Mouse (Mus musculus): Measurements from ENCODE around the gene Wdr66. TPM values are rescaled to one million over a fixed set of nuclear protein-coding genes. Genes with fewer than 3 reads are reported as not detected.
A peak's percentile ranks its signal among the peaks of the same experiment; 100 is the strongest.

Wdr66 gene
- polyA plus RNA-seq, 1 experiment: 1.3 TPM

DNA sequence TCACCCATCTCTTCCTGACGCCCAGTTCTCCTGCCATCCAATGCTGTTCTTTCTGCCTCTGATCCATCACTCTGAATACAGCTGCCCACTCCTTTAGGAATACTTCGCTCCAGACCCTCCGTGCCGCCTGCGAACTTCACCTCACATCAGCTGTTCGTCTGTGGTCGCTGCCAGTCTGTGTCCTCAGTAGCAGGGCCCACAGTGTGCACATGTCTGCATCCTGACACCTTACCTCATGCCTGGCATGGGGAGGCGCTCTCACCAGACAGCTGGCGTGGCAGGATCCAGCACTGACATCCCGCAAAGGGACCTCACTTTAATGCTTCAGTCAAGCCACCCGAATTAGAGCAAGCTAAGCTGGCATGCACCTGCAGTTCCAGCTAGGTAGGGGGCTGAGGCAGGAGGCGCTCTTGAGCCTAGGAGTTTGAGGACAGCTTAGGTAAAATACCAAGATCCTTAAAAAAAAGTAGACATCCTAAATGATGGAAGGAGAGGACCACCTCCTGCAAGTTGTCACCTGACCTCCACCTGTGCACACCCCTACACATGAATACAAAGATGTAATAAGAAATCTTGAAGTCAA, 44.4 kb downstream of the Wdr66 start:
- 66% methylated on average over 12 of the region's 12 CpGs for WGBS
- no peaks in the 10 kb centered on the region for H3K27me3 ChIP-seq (ENCODE audit: control insufficient read depth, insufficient read depth, low read length)

DNA sequence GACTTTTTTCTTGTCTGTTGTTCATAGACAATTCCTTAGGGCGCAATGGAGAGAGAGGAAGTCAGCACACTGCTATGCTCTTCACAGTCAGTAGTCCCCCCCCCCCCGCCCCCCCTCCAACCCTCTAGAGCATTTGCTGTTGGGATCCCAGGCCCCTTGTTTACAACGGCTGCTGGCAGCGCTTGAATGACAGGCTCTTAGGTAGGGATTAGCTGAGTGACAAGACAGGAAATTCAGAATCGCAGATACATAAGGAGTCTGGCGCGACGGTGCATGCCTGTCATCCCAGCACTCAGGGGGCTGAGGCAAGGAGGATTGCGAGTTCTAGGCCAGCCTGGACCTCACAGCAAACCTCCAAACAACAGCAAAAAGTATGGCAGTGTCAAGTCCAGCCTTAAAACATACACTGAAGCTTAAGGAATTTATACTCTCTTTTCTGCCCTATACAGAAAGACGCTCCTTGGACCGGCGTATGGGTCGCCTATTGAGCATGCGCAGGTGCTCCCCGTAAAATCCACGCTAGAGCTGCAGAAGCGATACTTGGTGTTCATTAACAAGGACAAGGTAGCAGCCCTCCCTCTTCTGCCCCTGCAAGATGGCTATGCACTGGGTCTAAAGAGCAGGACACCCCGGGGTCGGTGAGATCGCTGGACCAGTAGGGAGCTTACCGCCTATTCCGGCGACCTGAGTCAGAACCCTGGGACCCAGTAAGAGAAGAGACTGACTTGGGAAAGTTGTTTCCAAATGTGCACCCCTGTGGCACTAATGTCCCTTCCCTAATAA, 45.3 kb downstream of the Wdr66 start:
- TF ChIP-seq CTCF (IDR thresholded peaks at IDR 0.05; ENCODE audit: borderline replicate concordance, insufficient read depth, low read depth, low read length) (no peak), POLR2A (IDR thresholded peaks at IDR 0.05; ENCODE audit: borderline replicate concordance, insufficient read depth, low read length) (no peak)
- Histone ChIP-seq H3K27me3 (ENCODE audit: control insufficient read depth, insufficient read depth, low read length) (no peaks in the 10 kb centered on the region), H3K27ac (ENCODE audit: insufficient read depth, low read length) (no peak overlapping the region), H3K4me3 (replicated peaks; ENCODE audit: insufficient read depth, low read depth, low read length) (no peak overlapping the region), H3K4me1 (ENCODE audit: control insufficient read depth, insufficient read depth, low read length) (peaks cover 9% of the 10 kb centered on the region)
- WGBS: 81% methylated on average over 23 of the region's 23 CpGs
- DNase-seq: no peak

More for the DNA sequence above, 44.4 kb downstream of the Wdr66 start:
- DNase-seq: no peak
- TF ChIP-seq CTCF (IDR thresholded peaks at IDR 0.05; ENCODE audit: borderline replicate concordance, insufficient read depth, low read depth, low read length) (no peak), POLR2A (IDR thresholded peaks at IDR 0.05; ENCODE audit: borderline replicate concordance, insufficient read depth, low read length) (no peak)
- H3K4me1 ChIP-seq (ENCODE audit: control insufficient read depth, insufficient read depth, low read length): peaks cover 4% of the 10 kb centered on the region; the same call in 1 of the 2 replicates
- no peak overlapping the region for H3K4me3 ChIP-seq (replicated peaks; ENCODE audit: insufficient read depth, low read depth, low read length)
- no peak overlapping the region for H3K27ac ChIP-seq (ENCODE audit: insufficient read depth, low read length)

DNA sequence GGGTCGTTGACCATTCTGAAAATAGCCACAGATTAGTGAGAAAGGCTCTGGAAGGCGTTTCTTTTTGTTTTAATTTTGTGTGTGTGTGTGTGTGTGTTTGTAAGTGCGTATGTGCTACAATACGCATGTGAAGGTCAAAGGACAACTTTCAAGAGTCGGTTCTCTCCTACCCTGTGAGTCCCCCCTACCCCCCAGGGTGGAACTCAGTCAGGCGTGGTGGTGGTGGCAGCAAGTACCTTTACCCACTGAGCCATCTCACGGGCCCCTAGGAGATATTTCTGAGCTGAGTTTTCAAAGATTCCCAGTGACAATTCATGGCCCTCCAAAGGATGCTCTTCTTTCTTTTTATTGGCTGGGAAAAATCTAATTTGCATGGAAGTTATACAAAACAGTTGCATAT, 45.9 kb downstream of the Wdr66 start:
- Histone ChIP-seq H3K4me1 (ENCODE audit: control insufficient read depth, insufficient read depth, low read length) (peaks cover 11% of the 10 kb centered on the region), H3K27me3 (ENCODE audit: control insufficient read depth, insufficient read depth, low read length) (no peaks in the 10 kb centered on the region), H3K27ac (ENCODE audit: insufficient read depth, low read length) (no peak overlapping the region), H3K4me3 (replicated peaks; ENCODE audit: insufficient read depth, low read depth, low read length) (no peak overlapping the region)
- TF ChIP-seq POLR2A (IDR thresholded peaks at IDR 0.05; ENCODE audit: borderline replicate concordance, insufficient read depth, low read length) (no peak), CTCF (IDR thresholded peaks at IDR 0.05; ENCODE audit: borderline replicate concordance, insufficient read depth, low read depth, low read length) (no peak)
- WGBS: 82% methylated on average over 7 of the region's 7 CpGs
- no peak for DNase-seq

DNA sequence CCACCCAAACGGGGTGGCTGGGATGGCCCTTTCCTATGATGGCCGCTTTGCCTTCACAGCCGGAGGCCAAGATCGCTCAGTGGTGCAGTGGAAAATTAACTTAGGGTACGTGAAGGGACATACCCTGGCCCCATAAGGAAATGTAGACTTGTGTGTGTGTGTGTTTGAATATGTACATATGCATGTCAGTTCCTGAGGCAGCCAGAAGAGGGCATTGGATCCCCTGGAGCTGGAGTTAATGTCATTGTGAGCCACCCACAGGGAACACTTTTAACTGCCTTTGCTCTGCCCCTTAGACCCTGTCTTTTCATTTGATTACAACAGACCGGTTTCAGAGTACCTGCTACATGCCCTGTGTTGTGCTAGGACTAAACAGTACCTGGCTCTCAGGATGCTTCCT, 46.6 kb downstream of the Wdr66 start:
- DNase-seq: no peak
- TF ChIP-seq POLR2A (IDR thresholded peaks at IDR 0.05; ENCODE audit: borderline replicate concordance, insufficient read depth, low read length) (no peak), CTCF (IDR thresholded peaks at IDR 0.05; ENCODE audit: borderline replicate concordance, insufficient read depth, low read depth, low read length) (no peak)
- 96% methylated on average over 6 of the region's 6 CpGs for WGBS

DNA sequence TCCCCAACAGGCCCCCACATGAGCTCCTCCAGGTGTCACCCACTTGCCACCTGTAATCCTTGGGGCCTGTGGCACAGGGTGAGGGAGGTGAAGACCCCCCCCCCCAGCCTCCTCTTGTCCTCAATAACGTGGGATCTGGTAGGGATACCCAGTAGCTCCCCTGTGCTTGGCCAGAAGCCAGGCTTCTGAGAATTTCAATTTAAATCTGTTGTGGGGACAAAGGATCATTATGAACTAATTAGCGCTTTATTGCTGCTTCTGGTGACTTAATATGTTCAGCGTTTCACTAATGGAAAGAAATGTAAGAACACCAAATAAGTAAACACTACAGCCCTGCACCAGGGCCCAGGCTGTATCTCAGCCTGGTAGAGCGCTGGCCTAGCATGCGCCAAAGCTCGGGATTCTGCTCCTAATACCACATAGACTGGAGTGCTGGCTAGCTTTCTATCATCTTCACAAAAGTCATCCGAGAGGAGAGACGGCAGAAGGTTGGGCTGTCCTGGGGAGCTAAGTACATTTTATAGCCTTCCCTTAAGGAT, 48.7 kb downstream of the Wdr66 start:
- H3K4me1 ChIP-seq (ENCODE audit: control insufficient read depth, insufficient read depth, low read length): peaks cover 11% of the 10 kb centered on the region
- no peak for DNase-seq
- no peak overlapping the region for H3K4me3 ChIP-seq (replicated peaks; ENCODE audit: insufficient read depth, low read depth, low read length)
- no peak overlapping the region for H3K27ac ChIP-seq (ENCODE audit: insufficient read depth, low read length)
- no peak for TF ChIP-seq CTCF (IDR thresholded peaks at IDR 0.05; ENCODE audit: borderline replicate concordance, insufficient read depth, low read depth, low read length)
- TF ChIP-seq POLR2A (IDR thresholded peaks at IDR 0.05; ENCODE audit: borderline replicate concordance, insufficient read depth, low read length): no peak
- 70% methylated on average over 8 of the region's 8 CpGs for WGBS
- H3K27me3 ChIP-seq (ENCODE audit: control insufficient read depth, insufficient read depth, low read length): no peaks in the 10 kb centered on the region

More for the DNA sequence above, 46.6 kb downstream of the Wdr66 start:
- Histone ChIP-seq H3K4me3 (replicated peaks; ENCODE audit: insufficient read depth, low read depth, low read length) (no peak overlapping the region), H3K4me1 (ENCODE audit: control insufficient read depth, insufficient read depth, low read length) (peaks cover 11% of the 10 kb centered on the region), H3K27me3 (ENCODE audit: control insufficient read depth, insufficient read depth, low read length) (no peaks in the 10 kb centered on the region), H3K27ac (ENCODE audit: insufficient read depth, low read length) (no peak overlapping the region)

DNA sequence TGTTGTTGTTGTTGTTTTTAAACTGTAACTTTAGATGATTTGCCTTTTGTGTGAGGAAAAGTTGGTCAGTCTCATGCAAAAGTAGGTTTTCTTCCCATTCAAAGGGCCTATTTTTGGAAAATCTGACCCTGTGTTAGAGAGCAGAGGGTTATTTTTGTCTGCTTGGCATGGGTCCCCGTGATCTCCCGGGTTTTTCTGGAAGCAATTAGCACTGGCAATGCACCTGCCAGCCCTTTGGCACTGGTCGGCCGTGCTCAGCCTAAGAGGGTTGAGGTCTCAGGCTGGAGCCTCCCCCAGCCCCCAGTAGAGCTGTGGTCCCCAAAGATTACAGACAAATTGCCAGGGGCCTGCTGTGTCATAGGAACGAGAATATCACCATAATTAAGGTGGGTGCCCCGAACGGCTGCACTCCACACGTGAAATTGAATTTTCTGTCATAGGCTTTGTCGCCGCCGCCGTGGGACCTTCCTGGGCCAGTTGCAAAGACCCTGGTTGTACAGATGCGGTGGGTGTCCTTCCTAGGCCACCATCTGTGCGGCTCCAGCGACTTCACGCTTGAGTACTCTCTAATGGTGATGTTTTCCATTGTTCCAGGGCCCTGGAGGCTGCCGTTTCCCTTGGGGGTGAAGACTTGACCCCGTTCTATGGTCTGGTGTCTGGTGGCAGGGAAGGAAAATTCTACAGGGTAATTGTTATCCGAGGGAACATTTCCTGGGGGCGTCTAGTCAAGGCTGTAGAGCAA, 50.0 kb downstream of the Wdr66 start:
- Histone ChIP-seq H3K27me3 (ENCODE audit: control insufficient read depth, insufficient read depth, low read length) (no peaks in the 10 kb centered on the region), H3K4me3 (replicated peaks; ENCODE audit: insufficient read depth, low read depth, low read length) (no peak overlapping the region), H3K4me1 (ENCODE audit: control insufficient read depth, insufficient read depth, low read length) (peaks cover 11% of the 10 kb centered on the region), H3K27ac (ENCODE audit: insufficient read depth, low read length) (no peak overlapping the region)
- TF ChIP-seq POLR2A (IDR thresholded peaks at IDR 0.05; ENCODE audit: borderline replicate concordance, insufficient read depth, low read length) (no peak), CTCF (IDR thresholded peaks at IDR 0.05; ENCODE audit: borderline replicate concordance, insufficient read depth, low read depth, low read length) (no peak)
- DNase-seq: peak; percentile 72 to 81
- WGBS: 18% methylated on average over 20 of the region's 20 CpGs

DNA sequence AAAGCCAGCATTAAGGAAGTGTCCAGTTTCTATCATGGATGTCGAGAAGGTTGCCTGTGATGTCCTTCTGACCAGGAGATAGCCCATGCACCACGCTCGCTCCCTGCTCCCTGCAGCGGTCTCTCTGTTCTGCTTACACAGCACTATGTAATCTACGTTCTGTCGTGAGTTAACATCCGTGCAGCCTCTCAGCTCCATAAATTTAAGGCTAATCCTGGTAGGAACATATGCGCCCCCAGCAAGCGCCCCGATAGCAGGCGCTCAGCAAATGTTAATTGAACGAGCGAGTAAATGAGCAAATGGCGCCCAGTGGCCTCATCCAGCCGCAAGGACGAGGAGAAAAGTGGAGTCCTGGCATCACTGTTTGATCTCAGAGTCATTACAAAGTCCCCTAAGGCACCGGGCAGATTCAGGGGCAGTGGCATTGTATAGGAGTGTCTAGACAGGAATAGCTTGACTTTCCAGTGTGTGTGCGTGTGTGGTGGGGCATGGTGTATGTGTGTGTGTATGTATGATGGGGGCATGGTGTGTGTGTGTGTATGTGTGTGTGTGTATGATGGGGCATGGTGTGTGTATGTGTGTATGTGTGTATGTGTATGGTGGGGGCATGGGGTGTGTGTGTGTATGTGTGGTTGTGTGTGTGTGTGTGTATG, 55.9 kb downstream of the Wdr66 start:
- 71% methylated on average over 18 of the region's 18 CpGs for WGBS
- Histone ChIP-seq H3K4me3 (replicated peaks; ENCODE audit: insufficient read depth, low read depth, low read length) (no peak overlapping the region), H3K4me1 (ENCODE audit: control insufficient read depth, insufficient read depth, low read length) (no peaks in the 10 kb centered on the region; the same call in 1 of the 2 replicates), H3K27ac (ENCODE audit: insufficient read depth, low read length) (no peak overlapping the region), H3K27me3 (ENCODE audit: control insufficient read depth, insufficient read depth, low read length) (no peaks in the 10 kb centered on the region)
- TF ChIP-seq CTCF (IDR thresholded peaks at IDR 0.05; ENCODE audit: borderline replicate concordance, insufficient read depth, low read depth, low read length) (no peak), POLR2A (IDR thresholded peaks at IDR 0.05; ENCODE audit: borderline replicate concordance, insufficient read depth, low read length) (no peak)
- no peak for DNase-seq
